Mouse (Mus musculus): ENCODE data around the gene Hmgb1. TPM values are rescaled to one million over a fixed set of nuclear protein-coding genes. Genes with fewer than 3 reads are reported as not detected.
A peak's percentile ranks its signal among the peaks of the same experiment; 100 is the strongest.

The Hmgb1 gene
- polyA plus RNA-seq, 1 experiment from 2014 or later: 1,291 TPM

DNA sequence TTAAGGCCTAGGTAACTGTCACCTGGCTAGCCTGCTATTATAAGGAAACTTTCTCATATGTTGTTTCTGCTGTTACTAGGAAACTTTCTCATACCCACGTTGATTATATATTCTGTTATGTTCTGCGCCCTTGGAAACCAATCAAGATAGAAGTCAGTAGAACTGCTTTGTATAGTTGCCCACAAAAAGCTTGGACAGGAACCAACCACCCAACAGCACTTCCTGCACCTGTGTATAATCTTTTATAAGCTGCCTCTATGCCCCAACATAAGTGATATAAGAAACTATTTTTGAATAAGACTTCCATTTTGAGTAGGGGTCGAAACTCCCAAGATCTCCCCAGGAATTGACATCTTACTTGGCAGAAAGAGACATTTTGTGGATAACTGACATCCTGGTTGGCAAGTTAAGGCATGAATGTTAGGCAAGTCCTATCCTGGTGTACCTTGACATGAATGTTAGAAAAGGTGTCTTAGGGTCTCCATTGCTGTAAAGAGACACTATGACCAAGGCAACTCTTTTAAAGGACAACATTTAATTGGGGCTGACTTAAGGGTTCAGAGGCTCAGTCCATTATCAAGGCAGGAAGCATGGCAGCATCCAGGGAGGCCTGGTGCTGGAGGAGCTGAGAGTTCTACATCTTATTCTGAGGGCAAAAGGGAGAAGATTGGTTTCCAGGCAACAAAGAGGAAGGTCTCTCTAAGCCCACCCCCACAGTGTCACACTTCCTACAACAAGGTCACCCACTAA lies 166.4 kb downstream of the Hmgb1 start:
- H3K4me1 ChIP-seq: peaks cover 14% of the 10 kb centered on the region
- no peak for ATAC-seq (ENCODE audit: low FRiP score)
- WGBS: 88% methylated on average over 3 of the region's 3 CpGs
- no peak overlapping the region for H3K4me2 ChIP-seq (replicated peaks)
- H3K4me3 ChIP-seq: no peak overlapping the region
- H3K27ac ChIP-seq: no peak overlapping the region
- no peaks in the 10 kb centered on the region for H3K9me3 ChIP-seq (replicated peaks)
- peaks cover 18% of the 10 kb centered on the region for H3K27me3 ChIP-seq
- H3K36me3 ChIP-seq: no peaks in the 10 kb centered on the region
- H3K9ac ChIP-seq: no peak overlapping the region

DNA sequence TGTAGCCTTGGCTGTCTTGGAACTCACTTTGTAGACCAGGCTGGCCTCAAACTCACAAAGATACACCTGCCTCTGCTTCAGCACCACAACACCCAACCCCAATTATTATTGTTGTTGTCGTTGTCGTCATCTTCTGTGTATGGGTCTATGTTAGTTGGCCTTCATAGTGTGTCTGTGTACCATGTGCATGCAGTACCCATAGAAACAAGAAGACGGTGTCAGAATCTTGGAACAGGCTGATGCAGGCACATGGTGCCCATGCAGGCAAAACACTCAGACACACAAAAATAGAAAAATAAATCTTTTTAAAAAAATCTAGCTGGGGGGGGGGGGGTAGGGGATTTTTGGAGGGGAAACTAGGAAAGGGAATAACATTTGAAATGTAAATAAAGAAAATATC lies 167.1 kb downstream of the Hmgb1 start:
- H3K9ac ChIP-seq: no peak overlapping the region
- no peak overlapping the region for H3K4me3 ChIP-seq
- no peak for ATAC-seq (ENCODE audit: low FRiP score)
- H3K36me3 ChIP-seq: no peaks in the 10 kb centered on the region
- 94% methylated on average over 3 of the region's 3 CpGs for WGBS
- no peaks in the 10 kb centered on the region for H3K9me3 ChIP-seq (replicated peaks)
- H3K27ac ChIP-seq: no peak overlapping the region
- H3K27me3 ChIP-seq: peaks cover 18% of the 10 kb centered on the region
- peaks cover 14% of the 10 kb centered on the region for H3K4me1 ChIP-seq
- H3K4me2 ChIP-seq (replicated peaks): no peak overlapping the region

DNA sequence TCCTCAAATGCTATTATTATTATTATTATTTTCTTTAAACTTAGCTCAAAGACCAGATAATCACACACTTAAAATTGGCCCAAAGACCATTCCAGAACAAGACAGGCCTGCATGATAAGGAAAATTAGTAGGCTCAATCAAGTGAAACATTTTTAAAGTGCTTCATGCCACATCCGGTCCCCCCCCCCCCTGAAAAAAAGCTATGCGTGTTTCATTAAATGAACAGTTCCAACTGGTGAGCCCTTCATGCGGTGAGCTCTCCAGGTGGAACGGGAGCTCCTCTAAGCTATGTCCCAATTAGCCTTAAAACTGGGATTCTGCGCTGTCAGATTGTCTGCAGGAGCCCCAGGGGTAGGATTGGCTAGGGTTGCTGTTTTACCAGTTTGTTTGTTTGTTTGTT lies 168.0 kb downstream of the Hmgb1 start:
- Histone ChIP-seq H3K27me3 (peaks cover 18% of the 10 kb centered on the region), H3K9me3 (replicated peaks) (no peaks in the 10 kb centered on the region), H3K27ac (no peak overlapping the region), H3K36me3 (no peaks in the 10 kb centered on the region), H3K4me1 (peaks cover 14% of the 10 kb centered on the region), H3K9ac (no peak overlapping the region), H3K4me2 (replicated peaks) (peak overlapping the region; percentile 83), H3K4me3 (no peak overlapping the region)
- no peak for ATAC-seq (ENCODE audit: low FRiP score)
- 73% methylated on average over 5 of the region's 5 CpGs for WGBS

DNA sequence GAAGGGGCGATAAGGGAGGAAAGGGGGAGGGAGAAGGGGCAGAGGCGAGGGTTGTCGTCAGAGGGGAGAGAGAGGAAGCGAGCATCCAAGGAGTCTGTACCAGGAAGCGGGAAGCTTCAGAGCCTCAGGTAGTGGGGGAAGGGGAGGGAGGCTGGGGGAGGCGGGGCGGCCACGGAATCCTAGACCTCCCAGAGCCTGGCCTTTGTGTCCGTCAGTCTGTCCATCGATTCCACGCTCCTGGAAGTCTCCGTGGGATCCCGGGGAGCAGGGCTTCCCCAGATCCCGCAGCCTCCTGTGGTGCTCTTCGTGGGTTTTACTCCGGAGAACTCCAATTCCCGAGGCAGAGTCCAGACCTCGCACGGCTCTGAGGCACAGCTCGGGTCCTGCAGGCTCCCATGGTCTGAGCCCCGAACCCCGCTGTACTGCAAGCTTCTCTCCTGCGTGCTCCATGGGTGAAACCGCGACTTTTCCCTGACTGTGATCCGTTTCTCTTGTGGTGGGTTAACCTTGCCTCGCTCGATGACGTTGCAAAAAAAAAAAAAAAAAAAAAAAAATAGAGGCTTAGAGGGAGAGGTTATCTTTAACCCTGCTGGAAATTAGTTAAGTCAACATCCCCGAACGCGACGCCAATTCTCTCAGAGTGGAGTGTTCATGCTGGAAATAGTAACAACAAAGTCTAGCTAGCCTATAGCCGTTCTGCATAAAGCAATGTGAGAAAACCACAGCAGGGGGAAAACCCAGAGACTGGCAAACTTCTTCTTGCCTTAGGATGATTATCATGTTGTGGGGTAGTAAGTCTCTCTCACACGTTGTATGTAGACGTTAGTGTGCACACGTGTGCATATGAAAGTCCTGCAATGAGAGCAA lies 168.7 kb downstream of the Hmgb1 start:
- 2% methylated on average over 35 of the region's 37 CpGs for WGBS
- ATAC-seq (ENCODE audit: low FRiP score): peak; percentile 68
- Histone ChIP-seq H3K9ac (peak overlapping the region; percentile 61), H3K27me3 (peaks cover 18% of the 10 kb centered on the region), H3K36me3 (no peaks in the 10 kb centered on the region), H3K4me2 (replicated peaks) (peak overlapping the region; percentile 83), H3K4me1 (peaks cover 14% of the 10 kb centered on the region), H3K9me3 (replicated peaks) (no peaks in the 10 kb centered on the region), H3K27ac (no peak overlapping the region), H3K4me3 (peak overlapping the region; percentile 44)

DNA sequence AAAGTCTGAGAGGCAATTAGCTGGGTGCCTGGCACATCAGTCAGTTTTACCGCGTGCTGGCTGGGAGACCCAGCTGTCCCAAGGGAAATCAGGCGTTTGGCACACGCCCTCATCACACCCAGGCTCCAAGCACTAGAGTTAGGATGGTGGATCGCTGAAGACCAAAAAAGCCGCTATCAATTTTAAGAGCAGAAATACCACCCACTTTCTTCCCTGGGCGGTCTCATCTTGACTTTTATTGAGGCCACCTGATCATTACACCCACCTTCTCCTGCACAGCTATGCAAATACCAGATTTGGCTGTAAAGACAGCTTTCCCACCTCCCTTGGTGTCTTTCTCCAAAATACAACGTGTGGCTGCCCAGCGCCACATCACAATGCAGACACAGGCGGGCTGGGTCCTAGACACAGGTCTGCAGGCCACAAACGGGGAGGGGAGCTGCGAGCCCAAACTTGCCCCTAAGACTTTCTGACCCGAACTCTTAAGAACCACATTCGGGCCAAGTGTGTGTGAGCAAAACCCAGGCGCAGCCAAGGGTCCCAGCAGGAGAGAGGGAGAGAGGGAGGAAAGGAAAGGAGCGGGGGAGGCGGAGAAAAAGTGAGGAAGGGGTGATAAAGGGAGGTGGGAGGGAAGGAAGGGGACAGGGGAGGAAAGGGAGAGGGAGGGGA lies 169.6 kb downstream of the Hmgb1 start:
- Histone ChIP-seq H3K4me3 (peak overlapping the region; percentile 44), H3K4me1 (peaks cover 14% of the 10 kb centered on the region), H3K27me3 (peaks cover 18% of the 10 kb centered on the region), H3K9me3 (replicated peaks) (no peaks in the 10 kb centered on the region), H3K36me3 (no peaks in the 10 kb centered on the region), H3K4me2 (replicated peaks) (peak overlapping the region; percentile 83), H3K9ac (peak overlapping the region; percentile 61; the same call in 1 of the 2 replicates), H3K27ac (no peak overlapping the region)
- no peak; the same call in 1 of the 2 replicates for ATAC-seq (ENCODE audit: low FRiP score)
- WGBS: 13% methylated on average over 17 of the region's 17 CpGs

- no peak for ATAC-seq (ENCODE audit: low FRiP score)
- no peak overlapping the region for H3K27ac ChIP-seq
- H3K9ac ChIP-seq: no peak overlapping the region
- H3K4me2 ChIP-seq (replicated peaks): no peak overlapping the region
- no peaks in the 10 kb centered on the region for H3K36me3 ChIP-seq
- no peaks in the 10 kb centered on the region for H3K9me3 ChIP-seq (replicated peaks)
- 76% methylated on average over 7 of the region's 7 CpGs for WGBS
- H3K4me1 ChIP-seq: peaks cover 14% of the 10 kb centered on the region
- H3K27me3 ChIP-seq: peaks cover 18% of the 10 kb centered on the region
- no peak overlapping the region for H3K4me3 ChIP-seq
Observed at GRCm38 (mm10) chr5:149013817-149014508, 170.3 kb downstream of the Hmgb1 start.

DNA sequence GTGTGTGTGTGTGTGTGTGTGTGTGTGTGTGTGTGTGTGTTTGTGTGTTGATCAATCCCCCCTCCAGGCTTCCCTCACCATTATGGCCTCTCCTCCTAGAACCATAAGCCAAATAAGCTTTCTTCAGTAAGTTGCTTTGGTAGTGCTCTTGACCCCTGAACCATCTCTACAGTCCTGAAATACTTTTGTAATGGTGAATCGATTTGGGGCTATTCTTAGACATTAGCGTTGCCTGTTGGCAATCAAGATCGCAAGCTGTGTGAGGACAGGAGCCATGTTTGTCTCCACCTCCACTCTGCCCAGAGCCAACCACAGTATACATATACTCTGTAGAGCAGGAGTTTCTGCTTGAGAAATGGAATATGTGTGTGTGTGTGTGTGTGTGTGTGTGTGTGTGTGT lies 175.2 kb downstream of the Hmgb1 start:
- Histone ChIP-seq H3K27me3 (peaks cover 5% of the 10 kb centered on the region), H3K9ac (no peak overlapping the region), H3K4me3 (no peak overlapping the region), H3K9me3 (replicated peaks) (no peaks in the 10 kb centered on the region), H3K27ac (no peak overlapping the region), H3K4me2 (replicated peaks) (no peak overlapping the region), H3K4me1 (peaks cover 18% of the 10 kb centered on the region), H3K36me3 (no peaks in the 10 kb centered on the region)
- WGBS: 83% methylated on average over 3 of the region's 3 CpGs
- no peak for ATAC-seq (ENCODE audit: low FRiP score)

DNA sequence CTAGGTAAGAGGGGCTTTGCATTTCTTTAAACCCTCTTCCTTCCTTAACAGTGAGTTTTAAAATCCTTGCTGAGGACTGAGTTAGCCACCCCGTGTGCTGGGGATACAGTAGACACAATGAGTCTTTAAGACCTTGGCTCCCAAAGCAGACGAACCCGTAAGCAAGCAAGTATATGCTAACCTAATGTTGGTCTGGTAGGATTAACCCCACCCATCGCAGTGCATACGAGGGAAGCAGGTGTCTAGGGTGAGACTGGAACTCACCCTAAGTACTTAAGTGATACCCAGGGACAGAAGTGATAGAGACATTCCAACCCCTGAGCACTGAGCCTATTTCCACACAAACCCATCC lies 177.0 kb downstream of the Hmgb1 start:
- Histone ChIP-seq H3K27me3 (peaks cover 5% of the 10 kb centered on the region), H3K36me3 (no peaks in the 10 kb centered on the region), H3K4me1 (peaks cover 28% of the 10 kb centered on the region), H3K4me2 (replicated peaks) (peak overlapping the region; percentile 51; the same call in 1 of the 2 replicates), H3K9me3 (replicated peaks) (no peaks in the 10 kb centered on the region), H3K27ac (no peak overlapping the region), H3K4me3 (no peak overlapping the region), H3K9ac (no peak overlapping the region)
- 71% methylated on average over 5 of the region's 5 CpGs for WGBS
- no peak for ATAC-seq (ENCODE audit: low FRiP score)

- peak overlapping the region; percentile 55; the same call in 1 of the 2 replicates for H3K27ac ChIP-seq
- no peaks in the 10 kb centered on the region for H3K9me3 ChIP-seq (replicated peaks)
- no peaks in the 10 kb centered on the region for H3K36me3 ChIP-seq
- peaks cover 5% of the 10 kb centered on the region for H3K27me3 ChIP-seq
- ATAC-seq (ENCODE audit: low FRiP score): peak; percentile 89
- peak overlapping the region; percentile 46 for H3K9ac ChIP-seq
- WGBS: 11% methylated on average over 26 of the region's 26 CpGs
- peak overlapping the region; percentile 15; the same call in 1 of the 2 replicates for H3K4me3 ChIP-seq
- H3K4me2 ChIP-seq (replicated peaks): peak overlapping the region; percentile 51
- H3K4me1 ChIP-seq: peaks cover 32% of the 10 kb centered on the region
Observed at GRCm38 (mm10) chr5:149006362-149007294, 177.7 kb downstream of the Hmgb1 start.

GRCm38 (mm10) chr5:149005701-149006361 lies 178.5 kb downstream of the Hmgb1 start:
- WGBS: 72% methylated on average over 9 of the region's 9 CpGs
- Histone ChIP-seq H3K27me3 (peaks cover 5% of the 10 kb centered on the region), H3K27ac (peak overlapping the region; percentile 44; the same call in 1 of the 2 replicates), H3K4me1 (peaks cover 32% of the 10 kb centered on the region), H3K4me3 (no peak overlapping the region), H3K9me3 (replicated peaks) (no peaks in the 10 kb centered on the region), H3K36me3 (no peaks in the 10 kb centered on the region), H3K9ac (peak overlapping the region; percentile 46; the same call in 1 of the 2 replicates), H3K4me2 (replicated peaks) (peak overlapping the region; percentile 51)
- ATAC-seq (ENCODE audit: low FRiP score): peak; percentile 5; the same call in 1 of the 2 replicates

All from hindbrain, embryonic 12.5 days (tissue).